Mouse (Mus musculus) forebrain, embryonic 12.5 days (tissue): ENCODE results near the gene Stkld1. TPM values are rescaled to one million over a fixed set of nuclear protein-coding genes. Genes with fewer than 3 reads are reported as not detected.
A peak's percentile ranks its signal among the peaks of the same experiment; 100 is the strongest.

Source experiments
- ATAC-seq: fragments of 200-750 bp; cut with Nextera tagmentation; 2 replicates; pipeline ENCODE4 v1.8.0; 2017; ENCODE audit warnings: moderate TSS enrichment; ENCODE audit not compliant: low FRiP score
- H3K27ac ChIP-seq: fragments of 300-500 bp; sonication (generic); 2 replicates; pipeline ENCODE4 v1.5.1; 2016; ENCODE audit warnings: mild to moderate bottlenecking
- H3K27me3 ChIP-seq: fragments of 300-500 bp; sonication (generic); 2 replicates; pipeline ENCODE4 v1.6.1; 2016; ENCODE audit warnings: mild to moderate bottlenecking
- H3K36me3 ChIP-seq: fragments of 300-500 bp; sonication (generic); replicated peaks from 2 replicates; pipeline ENCODE4 v1.6.1; 2016; ENCODE audit warnings: mild to moderate bottlenecking
- H3K4me1 ChIP-seq: fragments of 300-500 bp; sonication (generic); 2 replicates; pipeline ENCODE4 v1.6.1; 2016
- H3K4me2 ChIP-seq: fragments of 300-500 bp; sonication (generic); 2 replicates; pipeline ENCODE4 v1.6.1; 2016; ENCODE audit warnings: mild to moderate bottlenecking, moderate library complexity
- H3K4me3 ChIP-seq: fragments of 300-500 bp; sonication (generic); replicated peaks from 2 replicates; pipeline ENCODE4 v1.5.1; 2016; ENCODE audit warnings: mild to moderate bottlenecking
- H3K9ac ChIP-seq: fragments of 300-500 bp; sonication (generic); 2 replicates; pipeline ENCODE4 v1.6.1; 2016; ENCODE audit warnings: mild to moderate bottlenecking
- H3K9me3 ChIP-seq: fragments of 300-500 bp; sonication (generic); 2 replicates; pipeline ENCODE4 v1.6.1; 2016
- WGBS: fragments of 180-500 bp; shearing (Covaris S2); methylation state at CpG from one replicate; pipeline ENCODE4 v1.1.7; 2016; 5-methylcytosine and 5-hydroxymethylcytosine counted together
- polyA plus RNA-seq: library from polyadenylated mRNA; unstranded; fragments of >200 nt; fragmentation: Nextera tagmentation; extraction: Ambion mirVana; gene quantifications from 2 replicates; pipeline ENCODE4 v1.2.1, GENCODE M21; 2016

Gene Stkld1
- polyA plus RNA-seq, 1 experiment from 2014 or later, result 0.11 TPM

DNA sequence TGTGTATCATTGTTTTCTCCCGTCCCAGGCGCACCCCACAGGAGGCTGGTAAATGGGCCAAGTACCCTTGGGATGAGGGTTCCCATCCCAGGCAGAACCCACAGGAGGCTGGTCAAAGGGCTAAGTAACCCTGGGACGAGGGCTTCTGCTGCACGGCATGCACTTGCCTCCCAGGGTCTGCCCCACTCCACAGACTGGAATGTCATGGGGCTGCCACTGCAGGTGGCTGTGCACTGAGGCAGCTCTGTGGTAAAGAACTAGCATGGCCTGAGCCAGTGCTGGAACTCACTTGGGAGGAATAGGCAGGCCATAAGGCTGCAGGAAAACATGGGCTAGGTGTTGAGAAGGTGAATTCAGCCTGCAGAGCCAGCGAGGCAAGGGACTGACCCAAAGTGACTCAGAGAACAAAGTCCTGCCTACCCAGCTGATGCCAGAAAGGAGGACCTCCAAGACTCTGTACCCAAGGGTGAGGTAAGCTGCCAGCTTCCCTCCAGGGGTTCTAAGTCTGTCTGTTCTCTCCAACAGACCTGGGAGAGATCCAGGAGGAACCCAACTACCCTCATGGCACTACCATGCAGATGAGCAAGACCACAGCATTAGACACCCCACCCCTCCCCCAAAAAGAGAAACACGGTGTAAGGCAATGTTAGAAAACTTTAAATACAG, 13.5 kb upstream of the Stkld1 start:
- Histone ChIP-seq H3K9me3 (no peaks in the 10 kb centered on the region), H3K4me3 (no peak overlapping the region), H3K36me3 (peaks cover 76% of the 10 kb centered on the region), H3K4me1 (peaks cover 21% of the 10 kb centered on the region), H3K4me2 (no peak overlapping the region), H3K9ac (no peak overlapping the region), H3K27me3 (no peaks in the 10 kb centered on the region), H3K27ac (no peak overlapping the region)
- ATAC-seq, result no peak
- WGBS, result 89% methylated on average over 6 of the region's 6 CpGs

DNA sequence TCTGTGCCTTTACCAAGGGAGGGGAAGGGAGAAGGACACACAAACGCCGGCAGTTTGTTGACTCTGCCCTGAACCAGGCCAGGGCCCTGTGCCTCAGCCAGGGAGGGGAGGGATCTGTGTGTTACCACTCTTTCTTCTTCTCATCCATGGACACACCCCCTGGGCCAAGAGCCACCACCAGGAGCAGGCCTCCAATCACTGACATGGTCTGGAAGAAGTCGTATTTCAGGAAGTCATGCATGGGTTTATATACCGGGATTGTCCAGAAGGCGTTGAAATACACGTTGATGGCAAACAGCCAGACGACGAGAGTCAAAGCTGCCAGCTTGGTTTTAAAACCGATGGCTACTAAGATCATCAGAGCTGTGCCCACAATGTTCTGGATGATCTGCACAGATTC, 12.1 kb upstream of the Stkld1 start:
- H3K9me3 ChIP-seq, result no peaks in the 10 kb centered on the region
- H3K4me2 ChIP-seq, result no peak overlapping the region
- H3K4me1 ChIP-seq, result peaks cover 13% of the 10 kb centered on the region
- no peaks in the 10 kb centered on the region for H3K27me3 ChIP-seq
- H3K4me3 ChIP-seq, result no peak overlapping the region
- no peak overlapping the region for H3K9ac ChIP-seq
- no peak for ATAC-seq
- H3K27ac ChIP-seq, result no peak overlapping the region
- peaks cover 90% of the 10 kb centered on the region for H3K36me3 ChIP-seq
- 87% methylated on average over 9 of the region's 9 CpGs for WGBS

DNA sequence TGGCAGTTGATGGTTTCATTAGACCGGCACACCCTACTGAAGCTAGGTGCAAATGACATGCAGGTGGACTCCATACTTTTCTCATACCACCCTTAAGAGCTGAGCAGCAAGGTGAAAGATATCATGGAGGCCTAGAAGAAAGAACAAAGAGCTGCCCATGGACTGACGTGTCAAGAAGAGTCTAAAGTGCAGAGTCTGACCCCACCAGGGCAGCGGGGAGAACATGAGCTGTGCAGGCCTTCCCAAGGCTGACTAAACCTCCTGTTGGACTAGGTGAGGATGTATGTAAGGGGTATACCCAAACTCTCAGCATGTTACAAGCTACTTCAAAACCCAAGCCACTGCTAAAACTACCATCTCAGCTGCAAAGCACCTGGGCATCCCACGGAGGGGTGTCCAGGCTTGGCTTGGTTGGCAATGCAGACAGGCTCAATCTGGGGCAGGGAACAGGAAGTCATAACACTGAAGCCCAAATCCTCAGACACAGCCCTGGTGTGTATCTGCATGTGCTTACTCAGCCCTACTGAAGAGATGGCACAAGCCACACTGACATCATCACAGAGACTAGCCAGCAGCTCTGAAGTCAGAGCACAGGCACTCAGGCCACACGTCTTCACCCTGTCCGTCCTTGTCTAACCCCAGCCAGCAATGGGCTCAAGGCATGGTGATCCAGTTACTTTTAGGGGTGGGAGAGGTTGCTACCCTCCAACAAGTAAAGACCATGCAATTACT, 5.9 kb upstream of the Stkld1 start:
- WGBS, result 94% methylated on average over 6 of the region's 6 CpGs
- H3K4me2 ChIP-seq, result no peak overlapping the region
- no peak overlapping the region for H3K9ac ChIP-seq
- H3K36me3 ChIP-seq, result peaks cover 64% of the 10 kb centered on the region
- no peak overlapping the region for H3K27ac ChIP-seq
- H3K9me3 ChIP-seq, result no peaks in the 10 kb centered on the region
- ATAC-seq, result no peak
- H3K4me1 ChIP-seq, result peaks cover 21% of the 10 kb centered on the region
- H3K27me3 ChIP-seq, result no peaks in the 10 kb centered on the region
- H3K4me3 ChIP-seq, result no peak overlapping the region

DNA sequence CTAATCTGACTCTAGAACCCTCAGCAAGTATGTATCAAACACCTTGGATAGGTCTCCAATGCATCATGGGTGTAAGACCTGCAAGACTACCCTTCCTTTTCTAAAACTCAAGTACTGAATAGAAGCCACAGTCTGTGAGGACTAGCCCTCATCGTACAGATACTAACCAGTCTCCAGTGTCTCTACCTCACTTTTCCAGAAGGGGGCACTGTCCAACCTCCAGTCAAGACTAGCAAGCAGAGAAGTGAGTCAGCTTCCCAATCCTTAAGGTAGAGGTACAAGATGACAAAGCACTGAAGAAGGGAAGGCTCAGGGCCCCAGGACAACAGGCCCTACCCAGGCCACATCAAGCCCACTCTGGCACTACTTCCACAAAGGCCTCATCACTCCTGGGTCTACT, 3.5 kb upstream of the Stkld1 start:
- Histone ChIP-seq H3K27me3 (no peaks in the 10 kb centered on the region), H3K36me3 (peaks cover 40% of the 10 kb centered on the region), H3K9ac (no peak overlapping the region), H3K27ac (no peak overlapping the region), H3K9me3 (no peaks in the 10 kb centered on the region), H3K4me3 (no peak overlapping the region), H3K4me2 (no peak overlapping the region), H3K4me1 (peaks cover 21% of the 10 kb centered on the region)
- ATAC-seq, result no peak
- WGBS, result 38% methylated on average over 1 of the region's 1 CpGs

DNA sequence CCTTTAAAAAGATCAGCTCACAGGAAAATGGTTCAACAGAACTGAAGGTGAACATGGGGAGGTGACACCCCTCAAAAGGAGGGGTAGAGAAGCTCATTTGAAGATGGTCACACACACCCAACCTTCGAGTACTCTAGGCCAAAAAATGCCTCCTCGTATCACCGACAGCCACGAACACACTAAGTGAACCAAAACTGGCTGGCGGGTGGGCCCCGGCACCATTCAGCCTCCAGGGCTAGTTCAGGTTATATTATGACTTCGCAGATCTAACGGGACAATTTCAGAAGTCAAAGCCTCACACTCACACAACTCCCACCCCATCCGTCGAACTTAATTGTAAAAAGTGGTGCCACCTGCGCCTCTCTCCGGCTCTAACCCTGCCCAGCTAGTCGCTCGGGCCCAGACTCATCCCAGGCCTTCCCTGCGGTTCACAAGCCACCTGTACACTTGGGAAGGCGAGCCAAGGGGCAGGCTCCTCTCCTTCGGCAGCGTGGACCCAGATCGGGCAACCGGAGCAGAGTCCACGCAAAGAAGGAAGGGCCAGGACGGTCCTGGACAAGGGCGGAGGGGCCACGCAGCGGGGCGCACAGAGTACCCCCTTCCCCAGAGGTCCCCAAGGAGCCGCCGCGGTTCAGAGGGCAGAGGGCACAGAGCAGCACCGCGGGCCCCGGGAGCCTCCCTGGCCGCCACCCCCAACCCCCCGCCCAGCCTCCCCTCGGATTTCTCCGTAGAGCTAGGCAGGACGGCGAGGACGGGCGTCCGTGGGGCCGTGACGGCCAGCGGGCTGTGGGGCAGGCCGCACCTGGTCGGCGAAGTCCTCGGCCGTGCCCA, 1.2 kb upstream of the Stkld1 start:
- WGBS, result 4% methylated on average over 31 of the region's 49 CpGs
- Histone ChIP-seq H3K4me3 (peak overlapping the region; percentile 97), H3K4me1 (peaks cover 21% of the 10 kb centered on the region), H3K27ac (peak overlapping the region; percentile 86), H3K36me3 (peaks cover 22% of the 10 kb centered on the region), H3K9me3 (no peaks in the 10 kb centered on the region), H3K9ac (peak overlapping the region; percentile 98), H3K27me3 (0 out of 2 replicates have a peak, but pooled peaks cover under 1% of the 10 kb centered on the region), H3K4me2 (peak overlapping the region; percentile 82)
- peak; percentile 31 for ATAC-seq

DNA sequence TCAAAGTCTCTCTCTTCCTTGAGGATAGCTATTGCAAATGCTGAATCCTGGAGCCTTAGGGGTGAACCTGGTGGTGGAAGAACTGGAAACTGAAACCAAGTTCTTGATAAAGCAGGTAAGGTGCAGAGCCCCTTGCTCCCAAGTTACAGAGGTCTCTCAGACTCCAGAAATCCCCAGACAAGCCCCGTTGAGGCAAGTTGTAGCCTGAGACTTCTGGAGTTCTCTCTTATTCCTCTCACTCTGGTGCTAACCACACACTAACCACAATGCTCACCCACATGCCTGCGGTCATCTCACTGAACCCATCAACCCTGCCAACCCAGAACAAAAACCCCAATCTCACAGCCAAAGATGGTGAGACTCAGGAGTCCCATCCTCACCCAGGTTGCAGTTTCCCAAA, 1.4 kb downstream of the Stkld1 start:
- H3K36me3 ChIP-seq, result 0 out of 2 replicates have a peak, but pooled peaks cover 5% of the 10 kb centered on the region
- H3K4me2 ChIP-seq, result no peak overlapping the region
- no peak overlapping the region for H3K27ac ChIP-seq
- no peaks in the 10 kb centered on the region for H3K9me3 ChIP-seq
- peaks cover 21% of the 10 kb centered on the region for H3K4me1 ChIP-seq
- H3K4me3 ChIP-seq, result no peak overlapping the region
- no peak for ATAC-seq
- WGBS, result 86% methylated on average over 2 of the region's 2 CpGs
- H3K27me3 ChIP-seq, result 0 out of 2 replicates have a peak, but pooled peaks cover 3% of the 10 kb centered on the region
- H3K9ac ChIP-seq, result no peak overlapping the region

DNA sequence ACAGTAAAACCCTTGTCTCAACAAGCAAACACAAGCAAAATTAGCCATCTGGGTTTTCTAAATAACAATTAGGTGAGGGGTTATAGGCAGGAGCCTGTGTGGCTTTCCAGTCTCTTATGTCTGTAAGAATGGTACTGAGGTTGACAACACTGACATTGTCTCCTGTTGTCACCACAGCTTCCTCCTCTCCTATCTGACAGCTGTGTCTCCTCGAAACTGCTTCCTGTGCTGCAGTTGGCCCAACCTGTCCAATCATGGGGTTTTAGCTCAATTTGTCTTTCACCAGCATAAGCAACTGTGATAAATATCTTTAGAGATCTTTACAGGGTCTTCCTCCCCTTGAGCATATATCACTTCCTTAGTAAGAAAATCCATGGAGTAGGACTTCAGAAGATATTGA, 2.6 kb downstream of the Stkld1 start:
- no peak overlapping the region for H3K27ac ChIP-seq
- 0 out of 2 replicates have a peak, but pooled peaks cover 3% of the 10 kb centered on the region for H3K27me3 ChIP-seq
- no peak overlapping the region for H3K4me3 ChIP-seq
- 78% methylated on average over 1 of the region's 1 CpGs for WGBS
- no peak overlapping the region for H3K9ac ChIP-seq
- no peak for ATAC-seq
- H3K4me1 ChIP-seq, result peaks cover 11% of the 10 kb centered on the region
- H3K36me3 ChIP-seq, result no peaks in the 10 kb centered on the region
- no peaks in the 10 kb centered on the region for H3K9me3 ChIP-seq
- H3K4me2 ChIP-seq, result no peak overlapping the region

DNA sequence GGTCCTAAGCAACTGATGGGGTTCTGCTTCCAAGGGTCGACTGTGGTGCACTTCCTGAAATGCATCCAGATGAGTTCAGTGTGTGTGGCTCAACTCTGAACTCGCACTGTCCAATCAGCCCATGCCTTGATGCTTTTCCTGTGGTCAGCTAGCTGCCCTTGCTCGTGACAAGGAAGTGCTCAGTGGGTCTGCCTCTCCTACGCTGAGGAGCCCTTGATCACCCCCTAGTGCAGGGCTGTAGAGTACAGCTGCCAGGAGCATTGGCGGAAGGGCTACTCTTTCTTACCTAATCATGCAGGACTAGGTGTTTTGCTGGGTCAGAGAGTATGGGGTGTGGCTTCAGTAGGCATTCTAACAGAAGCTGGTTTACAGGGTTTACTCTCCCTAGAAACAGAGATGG, 7.7 kb downstream of the Stkld1 start:
- Histone ChIP-seq H3K4me1 (no peaks in the 10 kb centered on the region), H3K36me3 (0 out of 2 replicates have a peak, but pooled peaks cover 3% of the 10 kb centered on the region), H3K9ac (no peak overlapping the region), H3K27ac (no peak overlapping the region), H3K27me3 (0 out of 2 replicates have a peak, but pooled peaks cover 3% of the 10 kb centered on the region), H3K4me2 (no peak overlapping the region), H3K9me3 (no peaks in the 10 kb centered on the region), H3K4me3 (no peak overlapping the region)
- 46% methylated on average over 5 of the region's 5 CpGs for WGBS
- no peak for ATAC-seq

DNA sequence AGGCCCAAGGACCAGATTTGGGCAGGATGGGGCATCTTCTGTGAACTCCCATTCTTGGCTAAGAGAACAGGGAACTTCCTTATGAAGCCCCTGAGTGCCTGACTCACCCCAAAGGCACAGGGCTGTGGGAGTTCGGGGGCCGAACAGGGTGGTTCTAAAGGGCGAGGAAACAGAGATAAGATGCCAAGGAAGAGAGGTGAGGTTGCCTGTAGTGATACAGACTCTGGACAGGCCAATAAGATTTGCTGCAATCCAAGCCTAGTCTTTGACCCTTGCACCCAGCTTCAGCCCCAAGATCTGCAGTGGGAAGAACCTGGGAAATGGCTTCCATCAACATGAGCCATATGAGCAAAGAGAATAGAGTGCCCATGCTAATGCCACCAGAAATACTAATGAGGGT, 9.4 kb downstream of the Stkld1 start:
- Histone ChIP-seq H3K4me3 (no peak overlapping the region), H3K4me2 (no peak overlapping the region), H3K27me3 (no peaks in the 10 kb centered on the region), H3K9ac (no peak overlapping the region), H3K4me1 (no peaks in the 10 kb centered on the region), H3K27ac (no peak overlapping the region), H3K9me3 (no peaks in the 10 kb centered on the region), H3K36me3 (0 out of 2 replicates have a peak, but pooled peaks cover 4% of the 10 kb centered on the region)
- 75% methylated on average over 3 of the region's 3 CpGs for WGBS
- no peak for ATAC-seq

DNA sequence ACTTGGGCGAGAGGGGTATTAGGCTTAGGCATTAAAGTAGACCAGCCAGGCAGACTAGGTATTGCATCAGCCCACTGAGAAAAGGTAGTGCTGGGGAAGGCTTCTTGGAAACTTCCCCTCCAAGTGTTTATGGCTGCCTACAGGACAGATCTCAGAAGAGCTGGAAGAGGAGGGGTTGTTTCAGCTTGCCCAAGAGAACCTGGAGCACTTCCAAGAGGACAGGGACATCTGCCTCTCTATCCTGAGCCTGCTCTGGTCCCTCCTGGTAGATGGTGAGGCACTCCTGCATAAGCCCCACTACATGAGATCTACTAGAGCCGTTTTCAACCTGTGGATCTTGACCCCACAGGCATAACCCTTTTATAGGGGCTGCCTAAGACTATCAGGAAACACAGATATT, 16.6 kb downstream of the Stkld1 start:
- H3K4me1 ChIP-seq, result no peaks in the 10 kb centered on the region
- H3K4me3 ChIP-seq, result no peak overlapping the region
- no peak overlapping the region for H3K9ac ChIP-seq
- H3K27me3 ChIP-seq, result no peaks in the 10 kb centered on the region
- H3K27ac ChIP-seq, result no peak overlapping the region
- H3K9me3 ChIP-seq, result no peaks in the 10 kb centered on the region
- no peak overlapping the region for H3K4me2 ChIP-seq
- H3K36me3 ChIP-seq, result peaks cover 50% of the 10 kb centered on the region
- 86% methylated on average over 2 of the region's 2 CpGs for WGBS
- no peak for ATAC-seq

DNA sequence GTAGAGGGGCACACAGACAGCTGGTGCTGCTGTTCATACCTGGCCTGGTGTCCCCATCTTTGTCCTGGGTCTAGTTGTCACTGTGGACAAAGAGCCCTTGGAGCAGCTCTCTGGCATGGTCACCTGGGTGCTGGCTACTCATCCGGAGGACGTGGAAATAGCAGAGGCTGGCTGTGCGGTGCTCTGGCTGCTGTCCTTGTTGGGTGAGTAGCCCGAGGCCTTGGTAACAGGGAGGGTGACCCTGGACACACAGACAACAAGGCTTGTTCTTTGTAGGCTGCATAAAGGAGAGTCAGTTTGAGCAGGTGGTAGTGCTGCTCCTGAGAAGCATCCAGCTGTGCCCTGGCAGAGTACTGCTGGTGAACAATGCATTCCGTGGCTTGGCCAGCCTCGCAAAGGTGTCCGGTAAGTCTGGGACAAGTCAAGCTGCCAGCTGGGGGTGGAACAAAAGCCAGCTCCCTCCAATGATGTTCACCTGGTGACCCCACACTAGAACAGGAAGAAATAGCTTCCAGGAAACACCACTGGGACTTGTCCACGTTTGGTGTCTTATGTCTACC, 17.6 kb downstream of the Stkld1 start:
- H3K4me1 ChIP-seq, result no peaks in the 10 kb centered on the region
- H3K4me2 ChIP-seq, result no peak overlapping the region
- H3K4me3 ChIP-seq, result no peak overlapping the region
- 89% methylated on average over 8 of the region's 8 CpGs for WGBS
- ATAC-seq, result no peak
- no peak overlapping the region for H3K9ac ChIP-seq
- no peaks in the 10 kb centered on the region for H3K9me3 ChIP-seq
- H3K27me3 ChIP-seq, result no peaks in the 10 kb centered on the region
- no peak overlapping the region for H3K27ac ChIP-seq
- peaks cover 59% of the 10 kb centered on the region for H3K36me3 ChIP-seq

DNA sequence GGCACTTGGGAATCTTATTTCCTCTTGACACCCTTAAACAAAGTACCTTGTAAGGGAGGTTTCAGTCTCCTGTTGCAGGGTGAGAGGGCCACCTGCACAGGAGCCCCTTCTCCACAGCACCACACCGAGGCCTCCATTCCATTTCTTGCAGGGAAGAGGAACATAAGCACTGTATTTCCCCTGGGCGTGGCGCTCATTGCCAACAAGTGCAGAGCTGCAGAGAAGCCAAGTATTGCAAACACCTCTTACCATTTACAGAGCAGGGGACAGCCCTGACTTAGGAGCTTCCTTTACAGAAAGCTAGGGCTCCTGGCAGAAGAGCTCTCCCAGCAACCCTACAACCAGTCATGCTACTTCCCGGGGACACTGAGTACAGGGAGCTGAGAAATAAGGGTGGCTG, 18.3 kb downstream of the Stkld1 start:
- Histone ChIP-seq H3K4me3 (no peak overlapping the region), H3K27ac (no peak overlapping the region), H3K9me3 (no peaks in the 10 kb centered on the region), H3K4me2 (no peak overlapping the region), H3K27me3 (no peaks in the 10 kb centered on the region), H3K36me3 (peaks cover 64% of the 10 kb centered on the region), H3K9ac (no peak overlapping the region), H3K4me1 (no peaks in the 10 kb centered on the region)
- WGBS, result 93% methylated on average over 4 of the region's 4 CpGs
- no peak for ATAC-seq
